Mouse (Mus musculus) yolk sac, embryonic 10.5 days (tissue): Measurements from ENCODE around the gene Slco1b2.
A peak's percentile ranks its signal among the peaks of the same experiment; 100 is the strongest.
"Not testable (repeated sequence)": the region's sequence is repeated elsewhere in the genome, so short reads cannot be mapped to it uniquely, and the experiment has no call there.

Source experiments
- DNase-seq: peaks from one replicate; pipeline ENCODE4 v3.0.0-alpha.2; 2017; ENCODE audit warnings: low spot score

Slco1b2 gene

GRCm38 (mm10) chr6:141629291-141629690 lies at the start of gene Slco1b2:
TSS of gene Slco1b2 (plus strand) at chr6:141629518.
- no peak for DNase-seq

GRCm38 (mm10) chr6:141584791-141585403 lies 44.4 kb upstream of the Slco1b2 start:
- no peak for DNase-seq

GRCm38 (mm10) chr6:141590002-141590401 lies 39.3 kb upstream of the Slco1b2 start:
- no peak for DNase-seq

GRCm38 (mm10) chr6:141590598-141591200 lies 38.6 kb upstream of the Slco1b2 start:
- DNase-seq: not testable (repeated sequence)

- DNase-seq: no peak
Measured at GRCm38 (mm10) chr6:141596081-141596480, 33.2 kb upstream of the Slco1b2 start.

DNA sequence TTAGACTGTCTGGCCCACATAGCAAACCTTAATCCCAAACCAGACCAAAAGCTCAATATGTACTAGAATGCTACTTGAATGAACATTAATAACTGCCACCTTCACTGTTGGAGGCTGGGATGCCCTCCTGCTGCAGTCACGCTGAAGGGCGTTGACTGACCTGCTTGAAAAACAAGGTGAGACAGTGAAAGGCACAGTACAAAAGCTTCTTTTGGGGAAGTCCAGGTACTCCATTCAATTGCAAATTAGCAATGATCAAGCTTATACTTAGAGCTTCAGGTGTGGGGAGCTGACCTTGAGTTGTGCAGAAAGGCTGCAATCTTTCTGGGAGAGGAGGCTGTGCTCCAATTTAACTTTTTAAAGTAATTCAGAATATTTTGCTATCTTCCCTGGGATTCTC lies 32.3 kb upstream of the Slco1b2 start:
- no peak for DNase-seq

DNA sequence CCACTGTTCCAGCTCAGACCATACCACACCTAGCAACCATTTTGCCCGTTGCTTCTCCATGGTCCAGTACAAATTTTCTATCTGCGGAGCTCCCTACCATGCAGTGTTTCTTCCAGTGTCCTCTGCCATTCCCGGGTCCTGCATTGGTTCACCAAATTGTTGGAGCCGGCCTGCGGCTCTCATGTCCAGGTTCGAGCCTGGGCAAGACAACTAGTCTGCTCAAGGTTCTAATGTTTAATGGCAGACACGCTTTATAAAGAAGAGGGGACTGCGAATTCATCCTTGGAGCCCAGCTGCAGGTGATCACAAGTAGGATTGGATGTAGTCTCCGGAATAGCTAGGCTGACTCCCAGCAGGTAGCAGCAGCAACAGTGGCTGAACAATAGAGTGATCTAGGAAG lies 28.4 kb upstream of the Slco1b2 start:
- no peak for DNase-seq

DNA sequence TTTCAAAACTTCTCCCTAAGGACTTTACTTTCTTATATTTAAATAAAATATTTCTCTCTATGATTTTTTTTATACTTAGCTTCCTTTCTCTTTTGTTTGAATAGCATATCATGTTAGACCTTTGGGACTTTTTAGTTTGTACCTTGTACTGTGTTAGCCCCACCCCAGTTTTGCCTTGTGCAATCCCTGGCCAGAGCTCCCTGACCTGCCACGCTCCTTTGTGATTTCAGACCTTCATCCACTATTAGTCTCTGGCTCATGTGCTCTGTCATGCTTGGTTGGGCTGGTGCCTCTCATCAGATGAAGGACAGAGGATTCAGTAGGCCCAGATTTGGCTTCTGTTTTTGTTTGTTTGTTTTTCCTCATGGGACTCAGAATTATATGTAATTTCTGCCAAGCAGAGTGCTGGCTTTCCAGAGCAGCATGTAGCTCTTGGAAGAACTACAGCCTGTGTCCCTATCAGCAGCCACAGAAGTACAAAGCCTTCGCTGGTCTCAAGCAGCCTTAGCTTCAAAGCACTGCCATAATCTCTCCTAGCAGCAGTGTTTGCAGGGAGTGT lies 18.5 kb upstream of the Slco1b2 start:
- peak; percentile 18 for DNase-seq

DNA sequence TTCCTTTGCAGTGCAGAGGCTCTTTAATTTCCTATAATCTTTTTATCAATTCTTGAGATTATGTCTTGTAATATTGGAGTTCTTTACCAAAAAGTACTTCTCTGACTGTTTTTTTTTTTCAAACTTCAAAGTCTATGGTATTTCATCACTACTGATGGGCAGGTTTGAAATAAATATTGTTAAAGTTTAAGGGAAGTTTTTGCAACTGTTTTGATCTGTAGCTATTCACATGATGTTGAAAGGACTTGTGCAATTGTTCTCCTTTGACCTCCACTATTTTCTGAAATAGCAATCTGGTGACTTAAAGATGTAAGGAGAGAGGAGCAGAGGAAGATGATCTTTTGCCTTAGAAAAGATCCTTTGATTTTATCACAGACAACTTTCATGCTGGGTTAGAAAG lies 15.3 kb upstream of the Slco1b2 start:
- DNase-seq: no peak

- DNase-seq: peak; percentile 33
Measured at GRCm38 (mm10) chr6:141615348-141615747, 14.0 kb upstream of the Slco1b2 start.

GRCm38 (mm10) chr6:141632935-141633334 lies 3.6 kb downstream of the Slco1b2 start:
- DNase-seq: no peak

GRCm38 (mm10) chr6:141635250-141635649 lies 5.9 kb downstream of the Slco1b2 start:
- DNase-seq: no peak

- no peak for DNase-seq
Measured at GRCm38 (mm10) chr6:141640639-141641038, 11.3 kb downstream of the Slco1b2 start.

DNA sequence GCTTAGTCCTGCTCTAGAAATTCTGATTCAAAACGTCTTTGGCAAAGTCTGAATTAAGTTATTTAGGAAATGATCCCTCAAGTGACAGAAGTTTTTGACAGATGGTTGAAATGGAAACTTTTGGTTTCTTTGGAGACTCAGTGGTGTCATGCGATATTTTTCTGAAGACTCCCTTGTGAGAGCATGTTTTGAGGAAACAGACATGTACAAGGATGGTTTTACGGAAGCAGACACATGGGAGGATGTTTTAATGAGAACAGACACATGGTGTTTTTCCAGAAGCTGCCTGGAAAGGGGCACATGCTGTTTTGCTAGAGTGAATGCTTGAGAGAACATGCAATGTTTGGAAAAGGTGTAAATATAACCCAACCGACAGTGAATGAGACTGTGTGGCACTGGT lies 57.7 kb downstream of the Slco1b2 start:
- no peak for DNase-seq

GRCm38 (mm10) chr6:141691246-141691645 lies 61.9 kb downstream of the Slco1b2 start:
- peak; percentile 18 for DNase-seq
